Mouse (Mus musculus): ENCODE data around the gene Mat2a.

Mat2a gene

DNA sequence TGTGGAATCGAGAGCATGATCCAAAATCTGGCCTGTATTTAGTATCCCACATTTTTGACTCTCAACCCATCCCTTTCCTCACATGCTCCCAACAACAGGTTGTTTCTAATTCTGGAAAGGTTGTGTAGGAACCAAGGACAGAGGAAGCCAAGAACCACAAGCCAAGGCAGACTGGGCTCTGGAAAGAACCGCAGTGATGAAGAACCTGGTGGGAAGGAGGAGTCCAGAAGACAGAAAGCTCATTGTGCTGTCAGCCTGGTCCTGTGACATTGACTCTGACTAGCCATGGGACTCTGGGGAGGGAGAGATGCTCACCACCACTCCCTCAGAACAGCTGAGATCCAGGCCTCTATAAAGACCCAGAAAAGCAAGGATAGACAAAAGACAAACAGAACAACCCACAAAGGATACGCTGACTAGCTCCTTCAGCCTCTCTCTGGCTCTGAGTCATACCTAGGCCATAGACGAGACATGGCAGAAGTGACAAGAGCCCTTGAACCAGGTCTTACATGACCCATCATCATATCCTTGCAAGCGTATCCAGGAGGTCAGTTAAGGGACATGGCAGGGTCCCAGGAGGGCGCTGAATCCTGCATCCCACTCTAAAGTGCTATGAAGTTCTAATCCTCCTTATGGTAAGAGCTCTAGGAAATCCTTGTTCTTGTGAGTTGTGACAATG, 56.1 kb downstream of the Mat2a start:
- DNase-seq (ENCODE audit: low spot score in 2 of 2): no peak

Measured in natural killer cell, adult 2 months (primary cell).